8 mouse cellular contexts compared by ENCODE assay signal in genomic region chr17:29395381-29395780, GRCm38 (mm10). TPM values are rescaled to one million over a fixed set of nuclear protein-coding genes. Genes with fewer than 3 reads are reported as not detected.
DNase-seq lines count a peak whose midpoint lies in the region; ATAC-seq and TF ChIP-seq lines count a peak whose summit lies in the region.

No protein-coding gene starts in this region.

- no peak overlapping the region for H3K4me2 ChIP-seq in lung, embryonic 14.5 days

- no peaks in the 10 kb centered on the region for H3K36me3 ChIP-seq in heart, embryonic 10.5 days
- H3K36me3 ChIP-seq in lung, embryonic 14.5 days (ENCODE audit: insufficient read depth) = no peaks in the 10 kb centered on the region

- DNase-seq in adrenal gland, adult (ENCODE audit: inconsistent age in 2 of 2, low spot score in 1 of 2) = peak; percentile 56 to 73
- DNase-seq in adrenal gland, postnatal 4 days (ENCODE audit: low spot score in 2 of 2) = no peak
- DNase-seq in heart, embryonic 10.5 days (ENCODE audit: low spot score) = no peak
- DNase-seq in lung, embryonic 14.5 days = peak; percentile 23
- peak; percentile 63 to 79 for DNase-seq in spleen, postnatal 4 days (ENCODE audit: low spot score in 2 of 2)
- DNase-seq in ovary, postnatal 36 days (ENCODE audit: low spot score) = no peak
- no peak for DNase-seq in urinary bladder, postnatal 36 days (ENCODE audit: low spot score in 2 of 2)
- DNase-seq in layer of hippocampus, postnatal 25 days (ENCODE audit: extremely low spot score in 1 of 2, low spot score in 1 of 2) = no peak

- no peaks in the 10 kb centered on the region for H3K9me3 ChIP-seq in heart, embryonic 10.5 days
- H3K9me3 ChIP-seq in lung, embryonic 14.5 days (ENCODE audit: low read depth, low read length) = no peaks in the 10 kb centered on the region

- peaks cover 53% of the 10 kb centered on the region for H3K4me1 ChIP-seq in heart, embryonic 10.5 days
- peaks cover 14% of the 10 kb centered on the region for H3K4me1 ChIP-seq in lung, embryonic 14.5 days (ENCODE audit: insufficient read depth)

- H3K27ac ChIP-seq in heart, embryonic 10.5 days = peak overlapping the region; percentile 62; the same call in 1 of the 2 replicates
- H3K27ac ChIP-seq in lung, embryonic 14.5 days (ENCODE audit: low read depth) = no peak overlapping the region

- H3K9ac ChIP-seq in lung, embryonic 14.5 days = no peak overlapping the region

- ATAC-seq in lung, embryonic 14.5 days (ENCODE audit: insufficient read depth) = no peak

- 0 out of 2 replicates have a peak, but pooled peaks cover 8% of the 10 kb centered on the region for H3K27me3 ChIP-seq in heart, embryonic 10.5 days (ENCODE audit: insufficient read depth, poor library complexity, severe bottlenecking)
- no peaks in the 10 kb centered on the region for H3K27me3 ChIP-seq in lung, embryonic 14.5 days (ENCODE audit: insufficient read depth, low read length)

- 45% methylated on average over 7 of the region's 7 CpGs for WGBS in heart, embryonic 10.5 days
- WGBS in lung, embryonic 14.5 days = 61% methylated on average over 7 of the region's 7 CpGs

- no peak for TF ChIP-seq CTCF in lung, embryonic 14.5 days (IDR thresholded peaks at IDR 0.05; ENCODE audit: low read depth)

- H3K4me3 ChIP-seq in heart, embryonic 10.5 days = no peak overlapping the region
- no peak overlapping the region for H3K4me3 ChIP-seq in lung, embryonic 14.5 days (ENCODE audit: low read depth, low read length)

RNA-seq across cellular contexts. Expression of gene Fgd2, which starts 34.7 kb away (rescaled TPM):
- total RNA-seq in adrenal gland, postnatal 4 days (2021) = 1 to 10 TPM; 5.6 to 6.5 TPM
- polyA plus RNA-seq in heart, embryonic 10.5 days (2016; fragmentation: Nextera tagmentation; extraction: Ambion mirVana) = 2.2 and 3.8 TPM in 2 replicates
- polyA plus RNA-seq in lung, embryonic 14.5 days (2014; fragmentation: Nextera tagmentation; extraction: Ambion mirVana) = 15.7 and 19.2 TPM in 2 replicates
- total RNA-seq in layer of hippocampus, postnatal 25 days (2021) = 1 to 10 TPM; 5.6 to 8.2 TPM

RNA-seq across cellular contexts. Expression of gene Mtch1, which starts 47.6 kb away (rescaled TPM):
- total RNA-seq in adrenal gland, postnatal 4 days (2021) = 100 to 1,000 TPM; 309 to 341 TPM
- polyA plus RNA-seq in heart, embryonic 10.5 days (2016; fragmentation: Nextera tagmentation; extraction: Ambion mirVana) = 281 and 310 TPM in 2 replicates
- polyA plus RNA-seq in lung, embryonic 14.5 days (2014; fragmentation: Nextera tagmentation; extraction: Ambion mirVana) = 381 and 395 TPM in 2 replicates
- 100 to 1,000 TPM; 556 to 630 TPM for total RNA-seq in layer of hippocampus, postnatal 25 days (2021)

Comparison
In these comparisons a context has a peak if more than half of its experiments do, and no peak if none do; other contexts are left out.
1. DNase-seq: peak in adrenal gland, adult (2 of 2), lung, embryonic 14.5 days (single experiment) and spleen, postnatal 4 days (2 of 2); none in adrenal gland, postnatal 4 days (0 of 2), heart, embryonic 10.5 days (single experiment), ovary, postnatal 36 days (single experiment), urinary bladder, postnatal 36 days (0 of 2) and layer of hippocampus, postnatal 25 days (0 of 2).